Mouse (Mus musculus) heart, embryonic 15.5 days (tissue): ENCODE measurements at regions not wholly inside any gene's neighbourhood (a gene's known extent, or its start where the extent isn't known, plus 50 kb on each side); places are given as distances from the start of the nearest gene placed in this dataset.

ENCODE experiments used
- ATAC-seq: fragments of 200-750 bp; cut with Nextera tagmentation; replicated peaks from 2 replicates; pipeline ENCODE4 v1.8.0; 2017; ENCODE audit warnings: low read depth, moderate TSS enrichment; ENCODE audit not compliant: insufficient number of reproducible peaks, insufficient read depth, low FRiP score
- H3K27ac ChIP-seq: fragments of 300-500 bp; sonication (generic); 2 replicates; pipeline ENCODE4 v1.5.1; 2015; ENCODE audit warnings: mild to moderate bottlenecking, inconsistent platforms
- H3K27me3 ChIP-seq: fragments of 300-500 bp; sonication (generic); 2 replicates; pipeline ENCODE4 v1.6.1; 2015; ENCODE audit warnings: inconsistent platforms
- H3K36me3 ChIP-seq: fragments of 300-500 bp; sonication (generic); 2 replicates; pipeline ENCODE4 v1.6.1; 2015; ENCODE audit warnings: mild to moderate bottlenecking, inconsistent platforms
- H3K4me1 ChIP-seq: fragments of 300-500 bp; sonication (generic); replicated peaks from 2 replicates; pipeline ENCODE4 v1.6.1; 2015; ENCODE audit warnings: inconsistent platforms
- H3K4me2 ChIP-seq: fragments of 300-500 bp; sonication (generic); 2 replicates; pipeline ENCODE4 v1.6.1; 2015; ENCODE audit warnings: inconsistent platforms, mild to moderate bottlenecking, moderate library complexity
- H3K4me3 ChIP-seq: fragments of 300-500 bp; sonication (generic); 2 replicates; pipeline ENCODE4 v1.5.1; 2015; ENCODE audit warnings: mild to moderate bottlenecking, inconsistent platforms
- H3K9ac ChIP-seq: fragments of 300-500 bp; sonication (generic); 2 replicates; pipeline ENCODE4 v1.6.1; 2015; ENCODE audit warnings: mild to moderate bottlenecking, inconsistent platforms
- H3K9me3 ChIP-seq: fragments of 300-500 bp; sonication (generic); replicated peaks from 2 replicates; pipeline ENCODE4 v1.6.1; 2016; ENCODE audit warnings: inconsistent platforms
- WGBS: fragments of 180-500 bp; shearing (Covaris S2); methylation state at CpG from one replicate; pipeline ENCODE4 v1.1.7; 2015; ENCODE audit warnings: mixed read lengths; 5-methylcytosine and 5-hydroxymethylcytosine counted together

- no peaks in the 10 kb centered on the region for H3K36me3 ChIP-seq
- H3K9ac ChIP-seq = no peak overlapping the region
- H3K27ac ChIP-seq = no peak overlapping the region
- 76% methylated on average over 4 of the region's 4 CpGs for WGBS
- H3K4me1 ChIP-seq = no peaks in the 10 kb centered on the region
- H3K4me3 ChIP-seq = no peak overlapping the region
- H3K9me3 ChIP-seq = no peaks in the 10 kb centered on the region
- H3K4me2 ChIP-seq = no peak overlapping the region
- ATAC-seq = no peak
- no peaks in the 10 kb centered on the region for H3K27me3 ChIP-seq
These were observed 359.6 kb upstream of the Nr3c2 start for GRCm38 (mm10) chr8:76539638-76540037.

- no peak for ATAC-seq
- WGBS = 54% methylated on average over 3 of the region's 3 CpGs
- H3K27me3 ChIP-seq = no peaks in the 10 kb centered on the region
These were observed 358.6 kb upstream of the Nr3c2 start for GRCm38 (mm10) chr8:76540611-76541010.

GRCm38 (mm10) chr8:76551681-76552080 lies 347.6 kb upstream of the Nr3c2 start:
- H3K9ac ChIP-seq = no peak overlapping the region
- WGBS = 81% methylated on average over 2 of the region's 2 CpGs
- H3K9me3 ChIP-seq = no peaks in the 10 kb centered on the region
- no peak overlapping the region for H3K4me2 ChIP-seq
- H3K4me1 ChIP-seq = no peaks in the 10 kb centered on the region
- H3K4me3 ChIP-seq = no peak overlapping the region
- H3K27me3 ChIP-seq = no peaks in the 10 kb centered on the region
- H3K36me3 ChIP-seq = no peaks in the 10 kb centered on the region
- no peak overlapping the region for H3K27ac ChIP-seq
- no peak for ATAC-seq

More at GRCm38 (mm10) chr8:76540611-76541010, 358.6 kb upstream of the Nr3c2 start:
- Histone ChIP-seq H3K27ac (no peak overlapping the region), H3K36me3 (no peaks in the 10 kb centered on the region), H3K4me3 (no peak overlapping the region), H3K9ac (no peak overlapping the region), H3K4me2 (no peak overlapping the region), H3K4me1 (no peaks in the 10 kb centered on the region), H3K9me3 (no peaks in the 10 kb centered on the region)

- Histone ChIP-seq H3K36me3 (no peaks in the 10 kb centered on the region), H3K4me3 (no peak overlapping the region), H3K4me1 (no peaks in the 10 kb centered on the region), H3K9ac (no peak overlapping the region), H3K27me3 (no peaks in the 10 kb centered on the region), H3K4me2 (no peak overlapping the region), H3K27ac (no peak overlapping the region), H3K9me3 (no peaks in the 10 kb centered on the region)
- ATAC-seq = no peak
- 62% methylated on average over 1 of the region's 1 CpGs for WGBS
These were observed 297.7 kb upstream of the Nr3c2 start for GRCm38 (mm10) chr8:76601566-76601965.

- no peak overlapping the region for H3K4me2 ChIP-seq
- ATAC-seq = no peak
- no peak overlapping the region for H3K4me3 ChIP-seq
- H3K27ac ChIP-seq = no peak overlapping the region
- no peaks in the 10 kb centered on the region for H3K36me3 ChIP-seq
- no peaks in the 10 kb centered on the region for H3K27me3 ChIP-seq
- 53% methylated on average over 2 of the region's 2 CpGs for WGBS
- H3K9ac ChIP-seq = no peak overlapping the region
- no peaks in the 10 kb centered on the region for H3K9me3 ChIP-seq
- no peaks in the 10 kb centered on the region for H3K4me1 ChIP-seq
These were observed 280.5 kb upstream of the Nr3c2 start for GRCm38 (mm10) chr8:76618721-76619120.

- H3K36me3 ChIP-seq = no peaks in the 10 kb centered on the region
- H3K4me3 ChIP-seq = no peak overlapping the region
- no peaks in the 10 kb centered on the region for H3K9me3 ChIP-seq
- no peak overlapping the region for H3K9ac ChIP-seq
- WGBS = 75% methylated on average over 3 of the region's 3 CpGs
- H3K27me3 ChIP-seq = no peaks in the 10 kb centered on the region
- no peak overlapping the region for H3K27ac ChIP-seq
- H3K4me1 ChIP-seq = no peaks in the 10 kb centered on the region
- H3K4me2 ChIP-seq = no peak overlapping the region
- no peak for ATAC-seq
These were observed 278.4 kb upstream of the Nr3c2 start for GRCm38 (mm10) chr8:76620853-76621252.

GRCm38 (mm10) chr8:76633086-76633485 lies 266.2 kb upstream of the Nr3c2 start:
- 64% methylated on average over 1 of the region's 1 CpGs for WGBS
- H3K27ac ChIP-seq = no peak overlapping the region

More at GRCm38 (mm10) chr8:76633086-76633485, 266.2 kb upstream of the Nr3c2 start:
- no peaks in the 10 kb centered on the region for H3K9me3 ChIP-seq
- H3K4me3 ChIP-seq = no peak overlapping the region
- no peaks in the 10 kb centered on the region for H3K4me1 ChIP-seq
- no peak for ATAC-seq
- H3K4me2 ChIP-seq = no peak overlapping the region
- H3K27me3 ChIP-seq = no peaks in the 10 kb centered on the region
- H3K36me3 ChIP-seq = no peaks in the 10 kb centered on the region
- no peak overlapping the region for H3K9ac ChIP-seq
